Mouse (Mus musculus) cortical plate, adult 2 months (tissue): ENCODE data around the gene Mettl21a. TPM values are rescaled to one million over a fixed set of nuclear protein-coding genes. Genes with fewer than 3 reads are reported as not detected.
"Not testable (repeated sequence)": the region's sequence is repeated elsewhere in the genome, so short reads cannot be mapped to it uniquely, and the experiment has no call there.

Experiments used
- H3K27ac ChIP-seq: fragments of 200-500 bp; 2 replicates; pipeline ENCODE4 v1.5.1; 2012; ENCODE audit warnings: low read length, control low read depth, inconsistent platforms; ENCODE audit not compliant: insufficient read depth
- H3K4me1 ChIP-seq: fragments of 200-500 bp; 2 replicates; pipeline ENCODE4 v1.6.1; 2011; ENCODE audit warnings: low read length; ENCODE audit not compliant: control insufficient read depth, insufficient read depth
- H3K4me3 ChIP-seq: fragments of 200-500 bp; 2 replicates; pipeline ENCODE4 v1.5.1; 2011; ENCODE audit warnings: mild to moderate bottlenecking, low read length, control low read depth; ENCODE audit not compliant: insufficient read depth
- CTCF ChIP-seq: fragments of 200-500 bp; IDR thresholded peaks from 2 replicates; pipeline ENCODE4 v1.5.1; 2011; ENCODE audit warnings: mild to moderate bottlenecking, control low read depth, low read length; ENCODE audit not compliant: insufficient read depth; ENCODE audit errors: extremely low read depth
- POLR2A ChIP-seq: fragments of 200-500 bp; IDR thresholded peaks from 2 replicates; pipeline ENCODE4 v1.6.1; 2011; ENCODE audit warnings: mild to moderate bottlenecking, low read length, control low read depth; ENCODE audit not compliant: insufficient read depth; ENCODE audit errors: extremely low read depth
- polyA plus RNA-seq: library from polyadenylated mRNA; depleted of rRNA; stranded (reverse); fragments of >200 nt; gene quantifications from 2 replicates; pipeline ENCODE4 v1.2.3, GENCODE M21; 2012; rRNA removed

The Mettl21a gene
- polyA plus RNA-seq, result 12.2 and 12.8 TPM in 2 replicates

- TF ChIP-seq CTCF (no peak), POLR2A (peak; percentile 92)
- Histone ChIP-seq H3K27ac (peak within 1 kb of the TSS; percentile 94), H3K4me3 (peak within 1 kb of the TSS; percentile 87), H3K4me1 (peaks cover 6% of the 10 kb centered on the region)
Measured at GRCm38 (mm10) chr1:64616881-64617714, at the start of gene Mettl21a. Mettl21a (minus strand) TSS chr1:64617242.

- Histone ChIP-seq H3K4me3 (no peak overlapping the region), H3K27ac (no peak overlapping the region), H3K4me1 (no peaks in the 10 kb centered on the region)
- TF ChIP-seq POLR2A (no peak), CTCF (no peak)
Measured at GRCm38 (mm10) chr1:64658876-64659275, 41.8 kb upstream of the Mettl21a start.

GRCm38 (mm10) chr1:64656423-64657129 is 39.5 kb upstream of the Mettl21a start:
- no peak overlapping the region for H3K4me3 ChIP-seq
- H3K4me1 ChIP-seq, result no peaks in the 10 kb centered on the region
- H3K27ac ChIP-seq, result no peak overlapping the region
- TF ChIP-seq POLR2A, result no peak
- no peak for TF ChIP-seq CTCF

- H3K27ac ChIP-seq, result no peak overlapping the region
- H3K4me1 ChIP-seq, result no peaks in the 10 kb centered on the region
- no peak for TF ChIP-seq CTCF
- TF ChIP-seq POLR2A, result no peak
- H3K4me3 ChIP-seq, result no peak overlapping the region
Measured at GRCm38 (mm10) chr1:64655415-64655814, 38.4 kb upstream of the Mettl21a start.

GRCm38 (mm10) chr1:64653701-64654100 is 36.7 kb upstream of the Mettl21a start:
- TF ChIP-seq POLR2A (no peak), CTCF (no peak)
- Histone ChIP-seq H3K27ac (no peak overlapping the region), H3K4me1 (no peaks in the 10 kb centered on the region), H3K4me3 (no peak overlapping the region)

GRCm38 (mm10) chr1:64649362-64650124 is 32.5 kb upstream of the Mettl21a start:
- no peaks in the 10 kb centered on the region for H3K4me1 ChIP-seq
- no peak overlapping the region for H3K27ac ChIP-seq
- TF ChIP-seq CTCF (no peak), POLR2A (no peak)
- no peak overlapping the region for H3K4me3 ChIP-seq

- TF ChIP-seq CTCF (no peak), POLR2A (no peak)
Measured at GRCm38 (mm10) chr1:64644513-64644912, 27.5 kb upstream of the Mettl21a start.

GRCm38 (mm10) chr1:64642541-64642940 is 25.5 kb upstream of the Mettl21a start:
- H3K4me1 ChIP-seq, H3K4me3 ChIP-seq, H3K27ac ChIP-seq: not testable (repeated sequence)

More at GRCm38 (mm10) chr1:64644513-64644912, 27.5 kb upstream of the Mettl21a start:
- no peak overlapping the region for H3K27ac ChIP-seq
- H3K4me1 ChIP-seq, result no peaks in the 10 kb centered on the region
- no peak overlapping the region for H3K4me3 ChIP-seq

- TF ChIP-seq POLR2A (no peak), CTCF (no peak)
- Histone ChIP-seq H3K4me1 (no peaks in the 10 kb centered on the region), H3K27ac (no peak overlapping the region), H3K4me3 (no peak overlapping the region)
Measured at GRCm38 (mm10) chr1:64641069-64641468, 24.0 kb upstream of the Mettl21a start.
